Mouse (Mus musculus): ENCODE measurements around the gene Tnfsf14.

Tnfsf14 gene

DNA sequence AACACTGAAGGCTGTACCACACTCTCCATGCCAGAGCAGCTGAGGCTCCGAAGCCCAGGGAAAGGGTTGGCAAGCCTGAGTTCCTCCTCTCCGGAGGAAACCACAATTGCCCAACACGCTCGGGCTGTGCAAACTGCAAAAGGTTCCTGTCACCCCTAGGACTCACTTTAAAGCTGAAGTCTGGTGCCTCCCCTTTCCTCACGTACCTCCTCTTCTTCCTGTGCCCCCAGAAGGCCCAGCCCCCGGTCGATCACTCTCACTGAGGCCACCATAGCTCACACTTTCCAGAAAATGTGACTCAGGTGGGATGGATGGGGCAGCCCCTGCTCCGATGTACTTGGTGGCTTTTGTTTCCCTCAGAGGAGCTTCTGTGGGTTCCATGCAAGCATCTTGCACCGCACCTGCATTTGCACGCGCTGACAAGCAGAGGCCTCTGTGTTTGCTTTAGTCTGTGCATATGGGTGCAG lies at the start of gene Tnfsf14:
TSS of gene Tnfsf14 (minus strand) at position 137 of the 467 bp plus-strand sequence.
- no peak for DNase-seq (ENCODE audit: extremely low read depth, low read depth, low spot score)

DNA sequence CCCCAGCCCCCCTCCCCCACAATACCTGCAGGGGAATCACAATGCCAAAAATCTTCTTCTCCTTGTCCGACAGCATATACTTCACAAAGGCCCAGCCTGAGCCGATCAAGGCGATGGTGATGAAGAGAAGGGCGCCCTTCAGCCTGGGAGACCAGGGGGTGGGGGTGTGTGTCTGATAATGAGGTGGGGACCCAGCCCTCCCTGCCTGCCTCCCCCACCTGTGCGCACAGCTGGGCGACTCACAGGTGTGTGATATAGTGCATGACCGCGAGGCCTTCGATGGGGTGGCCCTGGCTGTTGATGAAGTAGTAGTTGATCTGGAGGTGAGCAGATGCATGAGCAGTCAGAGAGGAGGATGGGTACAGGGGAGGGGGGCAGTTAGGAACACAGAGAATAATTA lies 43.2 kb upstream of the Tnfsf14 start:
- DNase-seq (ENCODE audit: extremely low read depth, low read depth, low spot score) = no peak

DNA sequence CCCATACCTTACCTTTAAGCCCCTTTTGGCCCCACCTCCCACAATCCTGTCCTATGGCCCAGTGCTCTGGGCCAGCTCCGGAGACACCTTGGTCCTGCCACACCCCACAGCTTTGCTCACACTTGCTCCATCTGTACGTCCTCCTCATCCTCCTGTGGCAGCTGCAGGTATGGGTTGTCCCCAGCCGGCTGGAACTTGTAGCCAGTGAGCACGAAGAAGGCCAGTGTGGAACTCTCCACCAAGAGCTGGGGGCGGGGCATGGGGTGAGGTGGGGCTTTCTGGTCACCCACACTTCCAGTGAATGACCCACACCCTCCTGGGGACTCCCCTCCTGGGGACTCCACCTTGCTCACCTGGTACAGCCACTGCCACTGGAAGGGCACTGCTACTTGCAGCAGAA lies 41.8 kb upstream of the Tnfsf14 start:
- no peak for DNase-seq (ENCODE audit: extremely low read depth, low read depth, low spot score)

DNA sequence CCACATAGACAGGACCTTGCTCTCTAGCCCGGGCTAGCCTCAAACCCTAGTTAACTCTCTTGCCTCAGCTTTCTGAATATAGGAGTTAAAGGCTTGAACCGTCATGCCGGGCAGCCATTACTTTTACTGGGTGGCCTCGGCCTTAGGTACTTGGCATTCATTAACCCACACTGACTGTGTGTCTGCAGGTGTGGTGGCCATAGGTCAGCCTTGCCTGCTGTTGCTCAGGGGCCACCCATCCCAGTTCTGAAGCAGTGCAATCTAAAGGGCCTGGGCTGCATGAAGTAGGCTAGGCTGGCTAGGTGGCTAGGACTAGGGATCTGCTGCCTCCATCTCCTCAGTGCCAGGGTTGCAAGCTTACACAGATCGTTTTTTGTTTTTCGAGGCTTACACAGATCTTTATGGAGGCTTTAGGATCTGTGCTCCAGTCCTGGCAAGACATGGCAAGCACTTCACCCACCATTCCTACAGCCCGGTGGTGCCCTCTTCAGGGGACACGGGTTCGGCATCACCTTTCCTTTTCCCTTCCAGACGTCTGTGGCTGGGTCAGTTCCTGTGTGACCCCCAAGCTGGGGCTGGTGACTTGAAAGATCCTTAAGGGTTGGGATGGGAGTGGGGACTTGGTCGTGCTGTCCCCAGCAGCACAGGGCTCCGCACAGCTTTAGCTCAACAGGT lies 40.4 kb upstream of the Tnfsf14 start:
- no peak for DNase-seq (ENCODE audit: extremely low read depth, low read depth, low spot score)

DNA sequence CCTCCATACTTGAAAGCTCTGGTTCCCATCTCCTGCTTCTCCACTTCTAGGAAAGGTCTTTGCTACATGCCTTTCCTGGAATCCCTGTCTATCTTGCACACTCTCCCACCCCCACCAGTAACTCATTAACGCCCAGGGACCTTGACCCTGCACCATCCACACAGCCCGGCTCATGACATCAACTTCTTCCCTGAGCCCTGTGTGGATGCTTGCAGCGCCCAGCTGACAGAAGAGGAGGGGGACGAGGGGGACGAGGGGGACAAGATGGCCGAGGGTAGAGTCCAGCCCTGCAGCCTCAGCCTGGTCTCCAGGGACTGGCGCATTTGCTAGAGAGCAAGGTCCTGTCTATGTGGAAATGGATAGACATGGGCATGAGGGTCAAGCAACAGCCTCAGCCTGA lies 39.1 kb upstream of the Tnfsf14 start:
- no peak for DNase-seq (ENCODE audit: extremely low read depth, low read depth, low spot score)

DNA sequence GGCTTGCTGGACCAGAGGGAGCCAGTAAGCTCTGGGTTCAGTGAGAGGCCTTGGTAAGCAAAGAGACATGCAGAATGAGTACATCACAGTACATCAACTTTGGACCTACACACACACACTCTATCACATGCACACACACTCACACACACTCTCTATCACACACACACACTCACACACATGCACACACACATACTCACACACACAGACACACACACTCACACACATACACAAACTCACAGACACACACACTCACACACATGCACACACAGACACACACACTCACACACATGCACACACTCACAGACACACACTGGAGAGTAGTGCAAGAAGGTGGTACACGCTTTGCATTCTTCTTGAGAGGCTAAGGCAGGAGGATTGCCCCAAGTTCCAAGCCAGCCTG lies 38.2 kb upstream of the Tnfsf14 start:
- no peak for DNase-seq (ENCODE audit: extremely low read depth, low read depth, low spot score)

DNA sequence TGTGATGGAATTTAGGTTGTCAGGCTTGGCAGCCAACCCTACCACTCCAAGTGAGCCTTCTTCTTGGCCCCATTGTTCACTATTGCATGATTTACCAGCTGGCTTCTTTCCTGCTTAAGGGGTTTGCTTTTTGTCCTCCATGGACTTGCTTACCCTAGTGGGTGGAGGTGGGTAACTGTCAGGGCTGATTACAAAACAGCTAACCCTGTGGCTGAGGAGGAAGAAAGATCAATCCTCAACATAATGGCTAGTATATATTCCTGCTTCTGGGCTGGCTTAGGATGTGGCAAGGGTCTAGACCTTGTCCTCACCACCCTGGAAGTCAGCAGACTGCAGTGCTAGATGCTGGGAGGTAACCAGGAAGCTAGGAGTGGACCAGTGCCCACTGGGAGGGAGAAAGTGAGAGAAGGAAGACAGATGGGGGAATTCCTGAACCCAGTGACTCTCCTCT lies 37.4 kb upstream of the Tnfsf14 start:
- DNase-seq (ENCODE audit: extremely low read depth, low read depth, low spot score) = no peak

DNA sequence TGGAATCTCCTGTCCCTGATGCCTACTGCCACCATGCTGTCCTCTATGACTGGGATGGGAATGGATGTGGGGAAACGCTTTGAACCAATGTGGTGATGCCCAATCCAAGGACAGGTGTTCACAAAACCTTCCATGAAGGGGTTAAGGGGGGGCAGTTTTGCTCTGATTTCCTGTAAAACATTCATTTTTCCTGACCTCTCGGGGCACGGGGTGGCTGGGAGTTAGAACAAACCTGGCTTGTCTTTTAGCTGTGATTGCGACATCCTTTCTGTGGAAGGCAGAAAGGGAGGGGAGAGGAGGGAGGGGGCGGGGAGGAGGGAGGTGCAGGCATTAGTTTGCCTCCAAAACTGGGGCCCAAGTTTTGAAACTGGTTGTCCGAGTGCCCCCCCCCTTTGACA lies 36.8 kb upstream of the Tnfsf14 start:
- no peak for DNase-seq (ENCODE audit: extremely low read depth, low read depth, low spot score)

DNA sequence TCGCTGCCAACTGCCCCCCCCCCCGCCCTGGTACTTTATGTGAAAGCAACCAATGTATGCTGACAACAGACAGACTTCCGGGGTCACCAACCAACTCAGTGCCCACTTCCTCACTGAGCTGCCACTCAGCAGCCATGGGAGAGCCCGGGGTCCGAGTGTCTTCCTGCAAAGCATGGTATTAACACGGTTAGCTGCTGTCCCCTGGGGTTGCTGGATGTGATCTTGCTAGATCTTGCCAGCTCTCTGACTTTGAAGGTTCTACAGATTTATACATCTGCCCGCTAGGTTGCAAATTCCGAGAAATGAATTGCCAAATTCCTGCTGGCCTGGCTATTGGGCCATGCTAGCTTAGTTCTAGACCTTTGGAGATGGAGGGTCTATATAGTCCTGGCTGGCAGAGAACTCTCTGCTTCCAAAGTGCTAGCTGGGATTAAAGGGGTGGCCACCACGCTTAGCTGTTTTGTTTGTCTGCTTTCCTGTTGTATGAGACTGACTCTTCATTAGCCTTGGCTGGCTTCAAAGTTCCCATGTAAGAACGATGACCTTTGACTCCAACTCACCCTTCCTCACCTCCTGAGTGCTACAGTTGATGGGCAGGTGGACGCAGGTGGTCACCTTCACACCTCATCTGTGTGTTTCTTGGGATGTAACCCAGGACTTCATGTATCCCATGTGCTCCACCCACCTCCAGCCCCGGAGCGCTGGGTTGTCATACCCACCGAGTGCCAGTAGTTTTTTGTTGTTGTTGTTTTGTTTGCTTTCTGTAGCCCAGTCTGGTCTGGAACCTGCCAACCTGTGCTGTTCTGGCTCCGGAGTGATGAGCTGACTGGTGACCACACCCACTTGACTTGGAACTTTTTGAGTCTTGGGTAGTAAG lies 36.1 kb upstream of the Tnfsf14 start:
- no peak for DNase-seq (ENCODE audit: extremely low read depth, low read depth, low spot score)

DNA sequence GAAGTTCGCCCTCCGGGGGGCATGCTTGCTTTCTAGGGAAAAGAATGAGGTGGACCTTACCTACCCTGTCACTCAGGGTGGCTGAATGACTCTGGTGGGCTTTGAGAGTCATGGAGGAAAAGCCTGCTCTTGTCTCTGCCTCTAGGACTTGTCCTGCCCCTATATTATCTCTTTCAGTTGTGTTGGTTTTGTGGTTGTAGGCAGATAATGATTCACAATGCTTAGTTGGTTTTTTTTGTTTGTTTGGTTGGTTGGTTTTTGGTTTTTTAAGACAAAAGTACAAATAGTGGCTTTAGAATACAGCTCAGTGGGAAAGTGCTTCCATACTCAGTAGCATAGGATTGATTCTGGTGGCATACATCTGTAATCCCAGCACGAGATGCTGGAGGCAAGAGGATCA lies 34.9 kb upstream of the Tnfsf14 start:
- DNase-seq (ENCODE audit: extremely low read depth, low read depth, low spot score) = no peak

DNA sequence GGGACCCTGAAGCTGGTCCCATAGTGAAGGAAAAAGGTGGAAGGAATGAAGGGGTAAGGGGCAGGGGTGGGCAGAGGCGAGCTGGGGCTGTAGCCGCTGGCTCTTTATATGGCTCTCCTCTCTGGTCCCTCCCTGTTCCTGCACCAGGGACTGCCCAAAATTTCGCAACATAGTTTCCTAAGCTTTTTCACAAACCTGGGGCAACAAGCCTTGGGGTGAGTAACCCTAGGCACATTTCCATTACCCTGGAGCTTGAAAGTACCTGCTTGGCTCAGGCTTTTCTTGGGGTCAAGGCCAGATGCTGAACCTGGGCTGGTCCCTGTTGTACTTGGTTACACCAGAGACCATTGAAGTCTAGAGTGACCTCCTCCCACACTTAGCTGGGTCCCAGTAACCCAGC lies 34.0 kb upstream of the Tnfsf14 start, which contains the start of gene C3:
TSS of gene C3 (minus strand) at position 123 of the 400 bp plus-strand sequence.
- no peak for DNase-seq (ENCODE audit: extremely low read depth, low read depth, low spot score)

DNA sequence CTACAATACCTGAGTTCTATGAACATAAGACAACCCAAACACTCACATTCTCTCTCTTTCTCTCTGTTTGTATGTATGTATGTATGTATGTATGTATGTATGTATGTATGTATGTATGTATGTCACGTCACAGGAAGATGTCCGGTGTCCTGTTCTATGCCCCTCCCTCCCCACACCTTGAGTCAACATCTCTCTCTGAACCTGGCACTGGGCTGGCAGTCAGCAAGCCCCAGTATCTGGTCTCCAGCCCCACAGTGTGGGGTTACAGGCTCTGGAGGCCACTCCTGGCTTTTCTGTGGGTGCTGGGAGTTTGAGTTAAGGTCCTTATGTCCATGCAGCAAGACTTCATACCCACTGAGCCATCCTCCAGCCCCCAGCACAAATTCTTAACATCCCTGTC lies 33.5 kb upstream of the Tnfsf14 start:
- no peak for DNase-seq (ENCODE audit: extremely low read depth, low read depth, low spot score)

DNA sequence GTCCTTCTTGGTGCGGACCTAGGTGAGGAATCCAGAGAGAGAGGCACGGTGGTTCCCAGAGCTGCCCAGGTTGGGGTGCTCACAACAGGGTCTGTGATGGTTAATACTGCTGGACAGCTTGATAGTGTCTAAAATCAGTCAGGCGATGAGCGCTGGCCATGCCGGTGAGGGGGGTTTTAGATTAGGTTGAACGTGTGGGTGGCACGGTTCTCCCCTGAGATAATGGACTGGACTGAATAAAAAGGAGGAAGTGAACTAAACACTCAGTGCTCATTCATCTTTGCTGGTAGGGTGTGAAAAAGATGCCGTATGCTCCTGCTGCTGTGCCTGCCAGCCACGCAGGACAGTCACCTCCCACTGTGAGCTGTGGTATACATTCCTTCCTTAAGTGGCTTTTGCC lies 29.3 kb upstream of the Tnfsf14 start:
- no peak for DNase-seq (ENCODE audit: extremely low read depth, low read depth, low spot score)

DNA sequence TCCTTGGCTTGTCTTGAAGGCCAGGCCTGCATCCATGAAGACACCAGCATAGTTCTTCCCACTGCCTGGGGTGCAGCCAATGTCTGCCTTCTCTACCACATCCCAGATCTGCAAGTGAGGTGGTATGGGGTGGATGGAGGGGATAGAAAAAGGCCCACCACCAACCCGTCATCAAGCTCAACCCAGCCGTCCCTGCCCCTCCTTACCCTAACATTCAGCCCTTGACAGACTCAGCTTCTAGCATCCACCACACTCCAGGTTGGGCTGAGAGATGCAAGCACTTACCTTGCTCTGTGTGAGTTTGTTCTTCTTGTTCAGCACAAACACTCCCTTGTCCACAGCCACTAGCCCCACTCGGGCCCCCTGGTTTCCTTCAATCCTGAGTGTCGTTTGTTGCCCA lies 27.9 kb upstream of the Tnfsf14 start:
- DNase-seq (ENCODE audit: extremely low read depth, low read depth, low spot score) = no peak

DNA sequence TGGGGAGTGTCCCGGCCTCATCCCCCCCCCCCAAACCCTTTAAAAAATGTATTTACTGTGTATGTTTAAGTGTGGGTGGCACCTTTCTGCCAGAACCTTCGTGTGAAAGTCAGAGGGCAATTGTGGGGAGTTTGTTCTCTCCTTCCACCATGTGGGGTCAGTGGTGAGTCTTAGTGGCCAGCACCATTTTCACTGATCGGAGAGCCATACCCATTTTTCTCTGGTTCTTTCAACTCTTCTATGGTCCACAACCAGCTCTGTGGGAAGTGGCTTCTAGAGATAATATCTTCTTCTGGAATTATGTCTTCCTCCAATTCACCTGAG lies 25.9 kb upstream of the Tnfsf14 start:
- no peak for DNase-seq (ENCODE audit: extremely low read depth, low read depth, low spot score)

DNA sequence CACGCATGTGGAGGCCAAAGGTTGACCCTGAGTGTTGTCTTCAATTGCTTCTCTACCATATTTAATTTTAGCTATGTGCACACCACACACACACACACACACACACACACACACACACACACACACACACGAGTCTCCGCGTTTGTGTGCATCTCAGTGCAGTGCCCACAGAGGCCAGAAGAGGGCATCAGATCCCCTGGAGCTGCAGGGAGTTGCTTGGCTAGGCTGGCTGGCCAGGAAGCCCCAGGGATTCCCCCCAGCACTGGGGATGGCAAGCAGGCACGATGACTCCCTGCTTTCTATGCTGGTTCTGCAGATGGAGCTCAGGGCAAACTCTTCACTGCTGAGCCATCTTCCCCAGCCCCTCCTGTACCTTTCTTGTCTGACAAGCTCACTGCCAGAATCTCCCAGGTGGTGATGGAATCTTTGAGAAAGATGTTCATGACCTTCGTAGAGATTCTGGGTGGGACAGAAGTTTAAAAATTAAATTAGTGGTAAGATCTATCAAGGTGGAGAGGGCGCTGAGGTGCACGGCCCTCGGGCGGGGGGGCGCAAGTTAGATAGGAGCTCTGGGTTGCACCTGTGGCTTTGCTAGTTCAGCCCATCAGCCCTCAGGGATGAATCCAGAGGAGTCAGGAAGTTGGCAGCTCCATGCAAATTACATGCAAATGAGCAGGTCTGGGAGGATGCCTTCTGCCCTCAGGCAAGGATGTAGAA lies 25.3 kb upstream of the Tnfsf14 start:
- DNase-seq (ENCODE audit: extremely low read depth, low read depth, low spot score) = no peak

DNA sequence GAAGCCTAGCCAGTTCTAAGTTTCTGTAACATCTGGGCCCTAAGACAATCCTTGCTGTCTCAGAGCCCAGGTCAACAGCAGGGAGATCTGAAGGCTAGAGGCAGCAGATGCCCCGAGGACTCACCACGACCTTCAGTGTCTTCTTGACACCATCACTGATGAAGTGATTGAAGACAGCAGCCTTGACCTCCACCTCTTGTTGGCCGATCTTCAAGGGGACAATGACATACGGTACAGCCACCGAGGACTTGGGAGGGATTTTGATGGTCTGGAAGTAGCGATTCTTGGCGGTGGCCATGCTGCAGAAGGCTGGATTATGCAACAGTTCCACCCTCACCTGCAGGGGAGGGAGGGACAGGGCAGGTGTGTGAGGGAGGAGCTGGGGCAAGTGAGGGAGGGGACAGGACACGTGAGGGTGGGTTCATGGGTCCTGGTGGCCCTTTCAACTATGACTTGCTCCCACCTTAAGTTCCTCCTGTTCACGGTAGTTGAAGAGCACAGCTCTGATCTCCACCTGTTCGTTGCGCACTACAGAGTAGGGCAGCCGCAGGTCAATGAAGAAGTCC lies 24.4 kb upstream of the Tnfsf14 start:
- DNase-seq (ENCODE audit: extremely low read depth, low read depth, low spot score) = no peak

DNA sequence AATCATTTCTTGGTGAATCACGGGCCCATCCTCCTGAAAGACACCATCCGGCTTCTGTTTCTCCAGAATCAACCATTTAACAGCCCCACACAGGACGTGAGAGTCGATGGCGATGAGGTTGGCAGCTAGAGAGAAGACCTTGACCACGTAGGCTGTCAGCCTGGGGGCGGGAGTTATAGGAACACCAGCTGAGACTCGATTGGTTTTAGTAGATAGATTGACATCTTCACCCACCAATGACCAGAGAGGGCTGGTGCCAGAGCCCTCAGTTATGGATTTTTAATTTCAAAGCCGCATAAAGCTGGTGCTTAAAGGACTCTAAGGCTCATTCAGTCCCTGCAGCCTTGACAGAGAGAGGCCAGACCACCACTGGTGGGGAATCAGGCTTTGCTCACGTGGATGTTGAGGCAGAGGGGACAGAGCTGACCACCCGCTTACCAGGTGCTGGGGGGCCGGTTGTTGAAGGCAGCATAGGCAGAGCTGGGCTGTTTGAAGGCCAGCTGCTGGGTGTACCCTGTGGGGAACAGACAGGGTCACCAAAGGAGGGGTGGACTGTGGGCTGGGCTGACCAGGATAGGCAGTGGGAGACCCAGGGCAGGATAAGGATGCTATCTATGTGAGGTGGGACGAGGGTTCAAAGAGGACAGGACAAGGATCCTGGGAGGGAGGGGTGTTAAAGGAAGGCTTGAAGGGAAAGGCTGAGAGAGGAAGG lies 20.9 kb upstream of the Tnfsf14 start:
- DNase-seq (ENCODE audit: extremely low read depth, low read depth, low spot score) = no peak

DNA sequence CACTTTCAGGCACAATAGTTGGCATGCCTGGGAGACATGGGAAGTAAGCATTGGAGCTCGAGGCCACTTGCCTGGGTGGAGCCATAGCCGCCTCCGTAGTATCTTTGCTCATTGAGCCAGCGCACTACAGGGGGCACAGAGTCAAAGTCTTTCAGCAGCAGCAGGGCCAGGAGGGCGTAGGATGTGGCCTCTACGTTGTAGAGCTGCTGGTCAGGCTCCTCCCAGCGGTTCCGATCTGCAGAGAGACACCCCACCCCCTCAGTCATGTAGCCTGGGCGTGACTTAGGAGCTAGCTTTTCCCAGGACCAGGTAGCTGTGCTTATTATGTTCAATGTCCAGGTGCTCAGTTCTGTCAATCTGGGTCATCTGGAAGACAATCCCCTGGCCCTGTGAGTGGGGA lies 17.5 kb upstream of the Tnfsf14 start:
- DNase-seq (ENCODE audit: extremely low read depth, low read depth, low spot score) = no peak

DNA sequence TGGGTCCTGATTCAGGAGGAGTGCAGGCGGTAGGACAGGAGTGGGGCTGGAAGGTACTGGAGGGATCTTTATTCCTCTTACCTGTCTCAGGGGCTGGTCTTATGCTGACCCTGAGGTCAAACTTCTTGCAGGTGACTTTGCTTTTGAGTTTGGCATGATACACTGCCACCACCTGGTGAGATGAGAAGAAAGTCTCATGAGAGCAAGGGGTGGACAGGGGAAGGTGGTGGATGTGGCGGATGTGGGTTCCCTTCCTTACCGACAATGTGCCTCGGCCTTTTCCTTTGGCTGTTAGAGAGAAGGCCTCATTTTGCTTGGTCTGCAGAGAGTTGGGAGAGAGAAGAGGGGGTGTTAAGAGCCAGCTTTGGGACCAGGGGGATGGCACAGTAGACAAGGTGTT lies 15.4 kb upstream of the Tnfsf14 start:
- no peak for DNase-seq (ENCODE audit: extremely low read depth, low read depth, low spot score)

DNA sequence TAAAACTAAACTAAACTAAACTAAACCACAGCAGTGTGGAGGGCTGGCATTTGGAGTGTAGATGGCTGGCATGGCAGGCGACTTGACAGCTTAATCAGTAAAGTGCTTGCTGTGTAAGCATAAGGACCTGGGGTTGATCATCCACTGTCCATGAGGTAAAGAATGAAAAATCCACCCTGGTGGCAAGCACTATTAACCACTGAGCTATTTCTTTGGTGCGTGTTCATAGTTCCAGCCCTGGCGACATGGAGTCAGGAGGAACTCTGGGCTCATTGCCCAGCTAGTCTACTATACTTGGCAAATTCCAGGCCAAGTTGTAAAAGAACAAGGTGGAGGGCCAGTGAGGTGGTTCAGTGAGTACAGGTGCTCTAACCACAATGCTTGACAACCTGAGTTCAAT lies 14.0 kb upstream of the Tnfsf14 start:
- no peak for DNase-seq (ENCODE audit: extremely low read depth, low read depth, low spot score)

Data from fat pad, adult 2 months (tissue).